Mouse (Mus musculus): ENCODE results near the gene Spata45.
"Not testable (repeated sequence)": the region's sequence is repeated elsewhere in the genome, so short reads cannot be mapped to it uniquely, and the experiment has no call there.

Gene Spata45

DNA sequence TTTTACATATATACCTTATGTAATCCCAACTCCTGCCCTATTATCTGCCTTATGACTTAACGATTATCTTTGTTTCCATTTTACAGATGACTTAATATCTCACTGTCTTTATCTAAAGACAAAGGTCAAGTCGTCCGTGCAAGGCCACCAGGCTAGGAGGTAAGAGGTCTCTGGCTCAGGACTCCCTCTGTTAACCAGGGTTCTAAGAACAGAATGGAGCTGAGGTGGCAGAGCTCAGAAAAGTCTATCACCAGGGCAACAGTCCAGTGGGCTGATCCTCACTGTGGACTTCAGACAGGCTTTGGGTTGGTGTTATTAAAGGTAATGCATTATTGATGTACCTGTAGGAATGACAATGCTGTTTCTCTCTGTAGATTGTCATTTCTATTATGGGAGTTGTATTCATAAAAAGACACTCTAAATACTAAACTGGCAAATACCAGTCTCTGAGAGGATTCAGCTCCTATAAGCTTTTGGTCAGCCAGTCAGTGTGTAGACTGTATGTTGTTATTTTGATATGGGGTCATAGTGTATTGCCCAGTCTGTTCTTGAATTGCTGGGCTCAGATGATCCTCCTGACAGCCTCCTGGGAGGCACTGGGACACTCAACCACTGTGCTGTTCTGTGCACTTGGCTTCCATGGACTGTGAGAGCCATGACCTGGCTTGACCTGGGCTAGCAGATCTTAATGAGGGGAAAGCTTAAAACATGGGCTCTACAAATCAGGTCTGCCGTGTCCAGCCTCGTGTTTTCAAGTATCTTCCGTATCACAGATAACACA, at the start of gene Spata45:
Gene Spata45 (plus strand): TSS at position 86 of the 781 bp plus-strand sequence.
- DNase-seq (ENCODE audit: extremely low spot score): no peak

DNA sequence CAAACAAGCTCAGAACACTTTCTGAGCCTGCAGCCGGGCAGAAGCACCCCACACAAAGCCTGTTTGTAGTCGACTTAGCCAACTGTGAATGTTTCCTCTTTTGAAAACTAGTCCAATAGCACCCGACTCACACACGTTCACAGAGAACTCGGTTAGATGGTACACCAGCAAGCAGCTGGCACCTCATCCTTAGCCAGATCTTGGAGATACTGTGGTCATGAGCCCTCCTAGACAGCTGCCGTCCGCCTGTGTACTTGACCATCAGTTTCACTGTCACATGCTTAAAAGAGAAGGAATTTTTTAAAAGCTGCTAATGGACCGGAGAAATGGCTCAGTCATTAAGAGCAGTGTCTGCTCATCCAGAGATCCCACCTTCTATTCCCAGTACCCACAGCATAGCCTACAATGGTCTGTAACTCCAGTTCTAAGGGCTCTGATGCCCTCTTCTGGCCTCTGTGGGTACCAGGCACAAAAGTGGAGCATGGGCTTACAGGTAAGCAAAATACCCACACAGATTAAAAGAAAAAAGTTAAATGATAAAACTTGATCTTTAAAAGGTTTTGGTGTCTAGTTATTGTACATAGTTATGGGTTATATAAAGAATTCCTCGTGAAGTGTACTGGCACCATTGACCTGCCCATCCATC, 46.9 kb upstream of the Spata45 start:
- no peak for DNase-seq (ENCODE audit: extremely low spot score)

DNA sequence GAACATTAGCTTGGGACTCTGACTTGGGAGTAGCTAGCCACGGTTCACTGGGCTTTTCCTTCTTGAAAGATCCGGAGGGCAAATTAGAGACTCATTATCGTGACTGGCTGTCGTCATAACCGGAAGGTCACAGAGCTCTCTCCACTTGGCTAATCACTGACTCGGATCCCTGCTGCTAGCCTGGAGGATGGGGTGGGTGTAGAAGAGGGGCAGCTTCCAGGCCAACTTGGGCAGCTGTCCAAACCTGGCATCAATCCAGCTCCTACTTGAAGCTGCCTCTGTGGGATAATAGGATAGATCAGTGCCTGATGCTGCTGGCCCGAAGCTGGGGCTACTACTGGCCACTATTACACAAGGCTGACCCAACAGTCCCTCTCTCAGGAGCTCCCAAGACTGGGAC, 40.9 kb upstream of the Spata45 start:
- DNase-seq (ENCODE audit: extremely low spot score): no peak

DNA sequence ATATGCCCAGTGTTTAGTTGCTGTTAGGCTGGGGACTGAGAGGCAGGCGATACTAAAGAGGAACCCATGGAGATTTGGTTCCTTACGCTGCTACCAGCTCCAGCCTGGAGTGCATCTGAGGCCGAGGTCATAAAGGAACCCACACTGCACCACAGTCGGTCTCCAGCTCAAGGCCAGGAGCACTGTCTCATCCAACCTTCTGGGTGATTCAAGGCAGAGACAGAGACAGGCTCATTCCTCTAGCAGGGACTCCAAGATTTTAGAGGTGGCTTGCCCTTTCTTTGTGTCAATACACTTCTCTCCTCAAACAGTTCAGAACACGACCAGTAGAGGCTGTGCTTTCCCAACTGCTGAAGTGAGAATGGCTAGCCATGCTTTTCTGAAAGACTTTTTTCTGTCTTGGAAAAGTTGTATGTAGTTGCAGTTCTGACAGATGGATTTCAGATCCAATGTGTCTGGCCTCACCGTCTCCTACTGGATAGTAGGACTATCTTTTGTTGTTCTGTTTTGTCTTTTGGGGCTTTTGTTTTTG, 40.0 kb upstream of the Spata45 start:
- DNase-seq (ENCODE audit: extremely low spot score): no peak

DNA sequence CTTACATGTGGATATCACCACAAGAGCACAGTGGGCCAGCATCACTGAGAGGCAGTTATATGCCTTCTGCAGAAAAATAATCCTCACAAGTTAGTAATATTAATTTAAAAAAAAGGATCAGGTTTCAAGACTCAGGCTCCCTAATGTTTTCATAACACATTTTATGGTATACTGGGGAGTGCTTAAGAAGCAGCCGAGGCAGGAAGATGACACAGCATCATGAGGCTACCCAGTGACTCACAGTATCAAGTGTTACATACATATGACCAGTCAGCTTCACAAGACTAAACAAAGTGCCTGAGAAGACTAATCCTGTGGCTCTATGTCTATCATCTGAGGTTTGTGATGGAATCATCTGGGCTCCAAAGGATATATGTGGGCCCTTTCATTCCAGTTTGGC, 38.4 kb upstream of the Spata45 start:
- no peak for DNase-seq (ENCODE audit: extremely low spot score)

DNA sequence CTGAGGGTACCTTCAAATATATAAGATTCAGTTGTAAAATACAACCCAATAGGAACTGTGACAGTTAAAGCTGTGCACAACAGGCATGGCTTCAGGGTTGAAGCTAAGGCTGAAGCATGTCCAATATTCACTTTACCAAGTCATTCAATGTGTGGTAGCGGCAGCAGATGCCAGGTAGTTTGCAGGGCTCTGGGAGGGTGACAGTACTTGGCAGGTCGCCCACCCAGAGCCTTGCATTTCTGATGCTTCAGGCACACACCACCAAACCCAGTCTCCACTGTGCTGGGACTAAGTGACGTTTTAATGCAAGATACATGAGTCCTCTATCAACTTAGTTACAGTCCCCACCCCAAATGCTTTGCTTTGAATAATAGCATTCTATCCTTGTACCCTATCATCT, 35.8 kb upstream of the Spata45 start:
- DNase-seq (ENCODE audit: extremely low spot score): no peak

DNA sequence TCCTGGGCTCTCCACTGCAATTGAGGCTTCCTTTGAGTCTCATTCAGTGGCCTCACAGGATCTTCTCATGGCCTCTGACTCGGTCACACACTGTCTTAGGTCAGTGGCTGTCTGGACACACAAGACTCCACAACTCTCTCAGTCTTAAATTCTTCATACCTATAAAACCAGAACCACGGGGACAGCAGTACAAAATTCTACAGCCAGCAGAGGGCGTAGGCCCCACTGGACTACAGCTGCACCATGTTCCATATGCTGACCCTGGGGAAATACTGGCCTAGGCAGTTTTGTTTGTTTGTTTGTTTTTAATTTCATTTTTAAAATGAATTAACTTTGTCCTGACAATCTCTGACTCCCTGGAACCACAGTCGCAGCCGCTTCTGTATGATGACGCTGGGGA, 34.2 kb upstream of the Spata45 start:
- DNase-seq (ENCODE audit: extremely low spot score): peak; percentile 22

DNA sequence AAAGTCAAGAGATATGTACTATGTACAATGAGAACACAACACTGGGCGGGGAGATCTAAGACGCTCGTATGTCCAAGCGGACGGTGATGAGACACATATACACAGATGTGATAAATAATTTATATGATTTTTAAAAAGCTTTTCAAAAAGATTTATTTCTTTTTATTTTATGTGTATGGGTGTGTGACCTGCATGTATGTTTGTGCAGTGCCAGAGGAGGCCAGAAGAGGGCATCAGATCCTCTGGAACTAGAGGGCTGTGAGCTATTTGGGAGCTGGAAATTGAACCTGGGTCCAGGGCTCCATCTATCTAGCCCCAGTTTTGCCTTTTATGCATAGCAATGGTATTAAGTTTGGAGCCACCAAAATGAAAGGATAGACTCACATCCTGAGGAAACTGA, 27.7 kb upstream of the Spata45 start:
- DNase-seq (ENCODE audit: extremely low spot score): no peak

DNA sequence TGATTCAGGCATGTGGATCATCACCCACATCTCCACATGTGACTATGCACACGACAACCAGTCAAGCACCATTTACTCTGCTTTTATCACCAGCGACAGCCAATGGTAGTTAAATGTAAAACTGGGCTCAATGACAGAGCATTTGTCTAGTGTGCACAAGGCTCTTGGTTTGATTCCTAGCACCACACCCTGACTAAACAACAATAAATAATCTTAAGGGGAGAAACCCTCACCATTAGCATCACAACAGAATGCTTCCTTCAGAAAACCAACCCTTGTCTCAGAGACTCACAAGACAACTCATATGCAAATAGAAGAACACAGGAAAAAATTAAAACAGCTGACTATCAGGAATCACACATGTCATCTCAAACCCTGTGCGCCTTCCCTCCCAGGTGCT, 22.2 kb upstream of the Spata45 start:
- no peak for DNase-seq (ENCODE audit: extremely low spot score)

DNA sequence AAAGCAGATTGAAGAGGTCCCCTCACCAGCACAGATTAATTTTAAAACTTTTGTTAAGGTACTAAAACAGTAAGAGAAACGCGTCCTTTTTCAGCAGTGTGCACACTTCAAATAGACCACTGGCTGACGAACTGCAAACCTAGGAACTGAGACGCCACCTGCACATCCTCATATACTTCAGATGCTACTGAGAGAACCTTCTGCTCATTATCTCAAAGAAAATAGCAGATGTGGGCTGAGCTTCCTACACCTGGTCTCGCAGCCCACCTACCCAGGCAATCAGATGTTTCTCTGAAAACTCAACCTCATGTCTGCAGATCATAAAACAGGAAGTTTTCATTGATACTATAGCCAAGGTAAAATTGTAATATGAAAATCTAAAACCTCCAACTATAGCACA, 16.6 kb upstream of the Spata45 start:
- no peak for DNase-seq (ENCODE audit: extremely low spot score)

DNA sequence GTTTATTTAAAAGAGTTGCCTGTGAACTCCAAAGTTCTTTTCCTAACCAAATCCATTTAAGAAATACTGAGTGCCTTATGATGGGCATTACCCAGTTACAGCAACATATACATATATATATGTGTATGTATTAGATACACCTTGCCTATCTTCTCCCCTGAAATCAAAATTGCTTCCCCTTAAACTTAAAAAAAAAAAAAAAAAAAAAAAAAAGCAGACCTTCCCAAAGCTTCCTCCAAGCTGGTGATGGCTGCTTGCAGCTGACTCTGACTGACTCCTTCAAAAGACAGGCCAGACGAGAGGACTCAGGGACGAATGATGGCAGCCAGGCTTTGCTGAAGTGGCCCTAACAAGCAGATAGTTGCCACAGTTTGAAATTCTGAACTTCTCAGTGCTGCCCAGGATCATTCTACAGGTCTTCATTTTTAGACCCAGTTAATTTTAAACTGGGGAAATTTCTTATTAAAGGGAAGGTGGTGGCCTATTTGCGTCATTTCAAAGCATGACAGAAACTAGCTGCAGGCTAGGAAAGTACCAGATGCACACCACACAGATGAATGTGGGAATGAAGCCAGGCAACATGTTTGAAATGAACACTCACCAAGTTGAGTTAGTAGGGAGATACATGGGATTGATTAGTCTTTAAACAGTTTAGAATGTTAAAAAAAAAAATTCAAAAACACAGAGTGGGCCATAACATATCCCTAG, 16.1 kb upstream of the Spata45 start:
- no peak for DNase-seq (ENCODE audit: extremely low spot score)

DNA sequence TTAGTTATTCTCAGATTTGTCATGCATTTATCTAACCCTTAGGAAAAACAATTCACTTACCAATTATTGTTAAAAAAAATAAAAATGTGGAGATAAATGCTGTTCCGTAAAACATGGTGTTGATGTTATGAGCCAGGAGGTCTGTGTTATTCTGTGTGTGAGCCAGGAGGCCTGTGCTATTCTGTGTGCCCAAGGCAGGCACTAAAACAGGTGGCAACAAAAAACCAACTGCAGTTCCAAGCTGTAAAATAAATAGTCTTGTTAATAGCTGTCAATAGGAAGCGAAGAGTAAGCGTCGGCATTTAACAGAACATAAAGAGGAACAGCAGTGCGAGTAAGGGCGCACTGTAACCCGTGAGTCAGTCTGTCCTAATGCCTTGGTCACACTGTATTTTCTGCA, 15.4 kb upstream of the Spata45 start:
- DNase-seq (ENCODE audit: extremely low spot score): no peak

DNA sequence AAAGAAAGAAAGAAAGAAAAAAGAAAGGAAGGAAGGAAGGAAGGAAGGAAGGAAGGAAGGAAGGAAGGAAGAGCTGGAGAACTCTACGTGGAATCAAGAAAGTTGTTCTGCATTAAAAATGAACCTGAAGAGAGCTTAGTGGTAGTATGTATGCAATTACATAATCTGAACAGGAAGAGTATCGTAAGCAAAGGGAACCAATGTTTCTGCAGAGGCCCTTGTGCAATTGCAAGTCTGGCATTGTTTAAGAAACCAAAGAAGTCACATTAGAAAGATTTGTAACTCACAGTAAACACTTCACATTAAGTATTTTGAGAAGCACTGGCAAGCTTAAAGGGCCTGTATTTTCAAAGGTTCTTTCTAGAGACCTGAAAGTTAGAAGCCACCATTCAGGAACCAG, 13.3 kb upstream of the Spata45 start:
- no peak for DNase-seq (ENCODE audit: extremely low spot score)

DNA sequence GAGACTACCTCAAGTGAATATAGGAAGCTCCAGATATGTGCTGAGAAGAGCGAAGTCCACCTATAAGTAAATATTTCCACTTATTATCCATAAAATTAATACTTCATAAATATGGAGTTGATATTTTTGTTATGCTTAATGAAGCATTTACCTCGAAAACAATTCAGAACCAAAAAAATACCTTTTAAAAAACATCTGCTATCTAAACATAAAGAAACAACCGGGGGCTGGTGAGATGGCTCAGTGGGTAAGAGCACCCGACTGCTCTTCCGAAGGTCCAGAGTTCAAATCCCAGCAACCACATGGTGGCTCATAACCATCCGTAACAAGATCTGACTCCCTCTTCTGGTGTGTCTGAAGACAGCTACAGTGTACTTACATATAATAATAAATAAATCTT, 12.6 kb upstream of the Spata45 start:
- DNase-seq (ENCODE audit: extremely low spot score): not testable (repeated sequence)

DNA sequence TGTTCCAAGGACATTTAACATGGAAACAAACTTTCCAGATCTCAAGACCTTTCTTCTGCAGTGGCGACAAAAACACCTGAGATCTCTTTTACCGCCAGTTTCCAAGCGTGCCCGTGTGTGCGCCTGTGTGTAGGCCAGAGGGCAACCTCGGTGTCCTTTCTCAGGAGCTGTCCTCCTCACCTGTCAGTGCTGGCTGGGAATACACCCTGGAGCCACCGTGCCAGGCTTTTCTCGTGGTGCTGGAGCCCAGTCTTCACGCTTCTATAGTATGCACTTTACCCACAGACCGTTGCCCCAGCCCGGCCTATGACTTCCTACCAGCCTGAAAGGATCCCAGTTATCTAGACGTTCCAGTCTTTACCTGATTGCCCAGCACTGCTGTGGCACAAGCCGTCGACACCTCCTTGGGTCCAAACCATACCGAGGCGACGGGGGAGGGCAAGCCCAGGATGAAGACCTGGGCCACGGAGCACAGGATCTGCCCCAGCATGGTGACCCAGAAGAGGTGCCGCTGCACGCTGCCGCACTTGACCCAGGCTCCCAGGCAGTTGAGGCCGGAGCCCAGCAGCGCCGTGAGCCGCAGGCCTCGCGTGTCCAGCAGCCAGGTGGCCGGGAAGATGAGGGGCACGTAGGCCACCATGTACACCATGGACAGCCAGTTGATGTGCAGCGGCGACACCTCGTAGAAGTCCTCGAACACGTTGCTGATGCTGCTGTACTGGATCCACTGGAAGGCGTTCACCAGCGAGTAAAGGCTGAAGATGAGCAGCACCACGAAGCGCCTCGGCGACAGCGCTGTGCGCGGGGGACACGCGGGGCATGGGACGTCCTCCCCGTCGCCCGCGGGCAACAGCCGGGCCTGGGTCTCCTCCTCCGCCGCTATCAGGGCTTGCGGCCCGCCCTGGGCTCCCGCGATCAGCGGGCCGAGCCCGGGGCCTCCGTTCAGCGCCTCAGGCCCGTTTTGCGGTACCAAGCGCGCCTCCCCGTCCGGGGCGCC, 11.1 kb upstream of the Spata45 start:
- no peak for DNase-seq (ENCODE audit: extremely low spot score)

DNA sequence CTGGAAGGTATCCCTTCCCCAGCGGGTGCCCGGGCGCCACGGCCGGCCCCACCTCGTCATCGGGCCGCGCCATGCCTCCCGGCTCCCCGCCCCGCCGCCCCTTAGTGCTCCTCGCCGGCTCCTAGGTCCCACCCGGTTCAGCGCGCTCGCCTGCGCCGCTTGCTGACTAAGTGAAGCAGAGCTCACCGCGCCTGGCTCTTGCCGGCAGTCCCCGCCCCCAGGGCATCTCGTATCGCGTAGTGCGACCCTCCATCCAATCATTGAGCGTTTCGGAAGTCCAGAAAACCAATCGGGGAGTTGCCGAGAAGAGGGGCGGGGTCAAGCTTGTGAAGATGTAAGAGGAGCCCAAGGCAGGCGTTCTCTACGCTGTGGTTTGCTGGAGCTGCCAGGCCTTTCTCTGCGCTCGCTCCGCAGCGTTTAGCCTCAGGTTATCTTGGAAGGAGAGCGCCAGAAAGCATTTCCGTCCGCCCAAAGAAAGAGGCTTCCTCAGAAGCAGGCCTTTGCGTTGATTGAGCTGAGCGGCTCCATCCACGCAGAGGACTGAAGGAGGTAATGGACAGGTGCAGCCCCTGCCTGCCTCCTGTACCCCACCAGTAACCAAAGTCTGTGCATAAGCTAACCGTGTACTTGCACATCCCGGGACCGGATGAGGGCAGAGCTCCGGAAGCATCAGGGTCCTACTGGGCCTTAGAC, 10.3 kb upstream of the Spata45 start, which contains the start of gene Flvcr1:
Gene Flvcr1 (minus strand): TSS at position 138 of the 693 bp plus-strand sequence.
- peak; percentile 97 for DNase-seq (ENCODE audit: extremely low spot score)

DNA sequence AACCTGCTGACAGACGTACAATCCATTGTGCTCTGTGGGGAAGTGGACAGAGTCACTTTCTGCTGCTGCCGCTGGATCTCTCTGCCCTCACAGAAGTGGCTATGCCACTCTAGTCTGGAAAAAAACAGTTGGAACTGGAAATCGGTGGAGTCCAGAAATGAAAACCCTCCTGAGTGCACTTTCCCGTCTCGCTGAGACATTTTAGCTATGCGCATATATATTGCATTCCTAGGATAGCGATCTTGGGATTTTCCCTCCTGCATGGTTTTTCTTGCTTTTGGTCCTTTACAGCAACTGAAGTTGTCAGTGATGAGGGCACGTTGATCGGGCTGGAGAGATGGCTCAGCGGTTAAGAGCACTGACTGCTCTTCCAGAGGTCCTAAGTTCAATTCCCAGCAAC, 6.3 kb upstream of the Spata45 start:
- DNase-seq (ENCODE audit: extremely low spot score): no peak

DNA sequence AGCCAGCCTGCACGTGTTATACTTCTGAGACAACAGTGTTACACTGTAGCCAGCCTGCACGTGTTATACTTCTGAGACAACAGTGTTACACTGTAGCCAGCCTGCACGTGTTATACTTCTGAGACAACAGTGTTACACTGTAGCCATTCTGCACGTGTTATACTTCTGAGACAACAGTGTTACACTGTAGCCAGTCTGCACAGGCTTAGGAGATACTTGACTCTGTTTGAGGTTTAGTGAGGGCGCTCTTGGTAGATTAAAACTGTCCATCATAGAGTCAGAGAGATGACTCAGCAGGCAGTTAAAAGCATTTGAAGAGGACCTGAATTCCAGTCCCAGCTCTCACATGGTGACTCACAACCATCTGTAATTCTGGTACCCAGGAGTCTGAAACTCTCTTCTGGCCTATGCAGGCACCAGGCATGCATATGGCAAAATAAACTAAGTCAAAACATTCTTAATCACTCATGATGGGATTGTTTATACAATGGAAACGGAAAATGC, 5.5 kb upstream of the Spata45 start:
- not testable (repeated sequence) for DNase-seq (ENCODE audit: extremely low spot score)

DNA sequence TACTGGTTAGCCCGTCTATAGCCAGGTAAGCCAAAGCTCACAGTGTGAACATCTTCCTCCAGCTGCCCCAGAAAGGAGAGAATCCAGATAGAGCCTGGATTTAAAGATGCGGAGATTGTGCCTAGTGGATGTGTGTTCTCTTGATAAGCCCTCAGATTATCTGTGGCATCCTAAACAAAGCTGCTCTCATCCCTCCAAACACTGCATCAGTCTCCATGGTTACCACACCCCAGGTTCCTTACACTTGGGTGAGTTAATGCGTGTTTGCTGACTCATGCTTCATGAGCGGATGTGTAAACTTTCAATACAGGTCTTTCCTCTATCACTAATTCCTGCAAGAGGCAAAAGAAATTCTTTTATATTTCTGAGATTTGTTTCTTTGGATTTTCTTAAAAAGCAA, 790 bp upstream of the Spata45 start:
- peak; percentile 20 for DNase-seq (ENCODE audit: extremely low spot score)

DNA sequence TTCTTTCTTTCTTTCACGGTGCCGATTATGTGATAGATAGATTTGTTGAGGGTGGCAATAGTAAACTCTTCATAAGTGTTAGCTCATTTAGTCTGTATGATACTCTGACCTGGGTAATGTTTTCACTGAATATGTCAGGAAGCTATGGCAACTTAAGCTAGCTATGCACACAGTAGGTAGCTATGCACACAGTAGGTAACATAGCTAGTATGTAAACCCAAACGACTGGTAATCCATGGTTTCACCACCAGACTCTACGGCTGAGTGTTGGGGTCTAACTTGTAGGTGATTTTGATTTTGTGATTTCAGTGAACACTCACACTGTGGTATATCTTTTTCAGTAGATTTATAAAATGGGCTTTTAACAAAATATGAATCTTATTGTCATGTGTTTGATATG, 1.6 kb downstream of the Spata45 start:
- no peak for DNase-seq (ENCODE audit: extremely low spot score)

DNA sequence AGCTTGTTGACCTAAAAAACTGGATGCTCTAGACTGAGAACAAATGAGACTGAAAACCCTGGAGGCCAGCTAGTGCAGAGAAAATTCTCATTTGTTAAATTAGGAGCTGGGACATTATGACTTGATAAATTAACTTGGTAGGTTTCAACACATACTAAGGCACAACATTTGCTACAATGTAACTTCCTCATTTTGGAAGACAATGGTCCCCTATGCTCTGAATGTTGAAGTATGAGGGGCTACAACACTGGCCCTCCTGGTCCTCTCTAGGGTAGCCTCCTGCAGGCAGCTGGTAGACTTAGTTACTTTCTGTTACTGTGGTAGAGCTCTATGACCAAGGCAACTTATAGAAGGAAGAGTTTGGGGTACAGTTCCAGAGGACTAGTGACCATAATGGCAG, 4.9 kb downstream of the Spata45 start:
- DNase-seq (ENCODE audit: extremely low spot score): no peak

Measured in embryo, embryonic 9.5 days (tissue).